Mouse (Mus musculus): ENCODE measurements around the gene Tbcel.

The Tbcel gene

GRCm38 (mm10) chr9:42388490-42388889, 119.1 kb downstream of the Tbcel start:
- no peak for DNase-seq (ENCODE audit: low spot score in 2 of 2)

- no peak for DNase-seq (ENCODE audit: low spot score in 2 of 2)
These were observed 120.6 kb downstream of the Tbcel start for GRCm38 (mm10) chr9:42387038-42387437.

GRCm38 (mm10) chr9:42385656-42386055, 122.0 kb downstream of the Tbcel start:
- no peak for DNase-seq (ENCODE audit: low spot score in 2 of 2)

GRCm38 (mm10) chr9:42382628-42383347, 124.8 kb downstream of the Tbcel start:
- DNase-seq (ENCODE audit: low spot score in 2 of 2) = no peak

GRCm38 (mm10) chr9:42382063-42382462, 125.5 kb downstream of the Tbcel start:
- DNase-seq (ENCODE audit: low spot score in 2 of 2) = no peak

- no peak for DNase-seq (ENCODE audit: low spot score in 2 of 2)
These were observed 129.5 kb downstream of the Tbcel start for GRCm38 (mm10) chr9:42378071-42378470.

GRCm38 (mm10) chr9:42377656-42378055, 130.0 kb downstream of the Tbcel start:
- DNase-seq (ENCODE audit: low spot score in 2 of 2) = no peak

GRCm38 (mm10) chr9:42371670-42372368, 135.8 kb downstream of the Tbcel start:
- DNase-seq (ENCODE audit: low spot score in 2 of 2) = no peak
